32 mouse cellular contexts compared by ENCODE assay signal in genomic region chr12:59663161-59663560, GRCm38 (mm10).
"Had no signal": no experiment of that assay in that cellular context is flagged by ENCODE, and none has a peak within 500 bp of the region (broad histone marks: within the 10 kb centered on the region; RNA-seq: fewer than 3 reads in every experiment).

No protein-coding gene starts in this region.

- H3K36me3 ChIP-seq: heart, embryonic 10.5 days; heart, embryonic 12.5 days; heart, embryonic 13.5 days; heart, embryonic 15.5 days; hindbrain, embryonic 12.5 days; hindbrain, embryonic 13.5 days; hindbrain, embryonic 15.5 days; kidney, embryonic 15.5 days had no signal

- H3K4me3 ChIP-seq: heart, adult 2 months; heart, embryonic 10.5 days; heart, embryonic 12.5 days; heart, embryonic 13.5 days; heart, embryonic 15.5 days; hindbrain, embryonic 12.5 days; hindbrain, embryonic 13.5 days; hindbrain, embryonic 15.5 days; kidney, embryonic 15.5 days; layer of hippocampus, adult 2 months; left cerebral cortex, adult 2 months had no signal

- DNase-seq: heart, adult 18-20 months; heart, adult 2 months; heart, postnatal 14 days; heart, postnatal 36 days; heart, postnatal 4 days; kidney, adult 11 months; kidney, adult 18-20 months; kidney, adult 2 months; kidney, adult 8-10 months; kidney, adult 9 months; kidney, postnatal 10 days; kidney, postnatal 14 days; kidney, postnatal 25 days; kidney, postnatal 36 days; kidney, postnatal 4 days; layer of hippocampus, adult 9-11 months; layer of hippocampus, postnatal 36 days had no signal

- H3K27me3 ChIP-seq: heart, embryonic 12.5 days; heart, embryonic 13.5 days; heart, embryonic 15.5 days; hindbrain, embryonic 12.5 days; hindbrain, embryonic 13.5 days; hindbrain, embryonic 15.5 days; kidney, embryonic 15.5 days had no signal

- H3K9me3 ChIP-seq: heart, embryonic 10.5 days; heart, embryonic 12.5 days; heart, embryonic 13.5 days; heart, embryonic 15.5 days; hindbrain, embryonic 12.5 days; hindbrain, embryonic 13.5 days; hindbrain, embryonic 15.5 days; kidney, embryonic 15.5 days had no signal

- H3K4me1 ChIP-seq: heart, embryonic 10.5 days; heart, embryonic 12.5 days; heart, embryonic 13.5 days; heart, embryonic 15.5 days; hindbrain, embryonic 12.5 days; hindbrain, embryonic 13.5 days; hindbrain, embryonic 15.5 days; kidney, embryonic 15.5 days had no signal

- H3K27ac ChIP-seq: heart, adult 2 months; heart, embryonic 10.5 days; heart, embryonic 13.5 days; heart, embryonic 15.5 days; hindbrain, embryonic 12.5 days; hindbrain, embryonic 13.5 days; hindbrain, embryonic 15.5 days; hindbrain, postnatal 0 days; kidney, embryonic 15.5 days; kidney, postnatal 0 days; layer of hippocampus, adult 2 months; left cerebral cortex, adult 2 months had no signal

- H3K4me2 ChIP-seq: heart, embryonic 11.5 days; heart, embryonic 12.5 days; heart, embryonic 13.5 days; heart, embryonic 15.5 days; hindbrain, embryonic 12.5 days; hindbrain, embryonic 13.5 days; hindbrain, embryonic 15.5 days; kidney, embryonic 15.5 days had no signal

- H3K9ac ChIP-seq: heart, embryonic 12.5 days; heart, embryonic 13.5 days; heart, embryonic 15.5 days; hindbrain, embryonic 12.5 days; hindbrain, embryonic 13.5 days; hindbrain, embryonic 15.5 days; kidney, embryonic 15.5 days had no signal

- ATAC-seq: hindbrain, embryonic 16.5 days; hindbrain, postnatal 0 days; inflammation-experienced regulatory T-cells, adult 6 months had no signal
